Mouse (Mus musculus): ENCODE data around the gene Ifit1bl1.
"Not testable (repeated sequence)": the region's sequence is repeated elsewhere in the genome, so short reads cannot be mapped to it uniquely, and the experiment has no call there.

Ifit1bl1 gene

GRCm38 (mm10) chr19:34587898-34588692, 13.7 kb downstream of the Ifit1bl1 start:
- not testable (repeated sequence) for DNase-seq

GRCm38 (mm10) chr19:34585740-34586458, 15.9 kb downstream of the Ifit1bl1 start:
- peak; percentile 44 for DNase-seq

GRCm38 (mm10) chr19:34583126-34583766, 18.5 kb downstream of the Ifit1bl1 start, which contains the start of gene Ifit3:
Ifit3 (plus strand) TSS chr19:34583531.
- peak; percentile 54 for DNase-seq

- DNase-seq: not testable (repeated sequence)
Observed at GRCm38 (mm10) chr19:34582696-34583095, 19.1 kb downstream of the Ifit1bl1 start.

GRCm38 (mm10) chr19:34577121-34577520, 24.6 kb downstream of the Ifit1bl1 start:
- DNase-seq: peak; percentile 80

- no peak for DNase-seq
Observed at GRCm38 (mm10) chr19:34573650-34574049, 28.1 kb downstream of the Ifit1bl1 start.

- no peak for DNase-seq
Observed at GRCm38 (mm10) chr19:34571080-34571479, 30.7 kb downstream of the Ifit1bl1 start.

- DNase-seq: no peak
Observed at GRCm38 (mm10) chr19:34569896-34570476, 31.8 kb downstream of the Ifit1bl1 start.

GRCm38 (mm10) chr19:34568988-34569895, 32.5 kb downstream of the Ifit1bl1 start:
- peak; percentile 56 for DNase-seq

GRCm38 (mm10) chr19:34566178-34566784, 35.5 kb downstream of the Ifit1bl1 start:
- no peak for DNase-seq

- DNase-seq: no peak
Observed at GRCm38 (mm10) chr19:34562556-34562955, 39.2 kb downstream of the Ifit1bl1 start.

- peak; percentile 58 for DNase-seq
Observed at GRCm38 (mm10) chr19:34556621-34557020, 45.1 kb downstream of the Ifit1bl1 start.

- DNase-seq: no peak
Observed at GRCm38 (mm10) chr19:34554061-34554460, 47.7 kb downstream of the Ifit1bl1 start.

- DNase-seq: no peak
Observed at GRCm38 (mm10) chr19:34553522-34553921, 48.2 kb downstream of the Ifit1bl1 start.

- peak; percentile 54 for DNase-seq
Observed at GRCm38 (mm10) chr19:34553021-34553420, 48.7 kb downstream of the Ifit1bl1 start.

GRCm38 (mm10) chr19:34551981-34552380, 49.8 kb downstream of the Ifit1bl1 start:
- peak; percentile 80 for DNase-seq

GRCm38 (mm10) chr19:34550534-34551223, 51.1 kb downstream of the Ifit1bl1 start, which contains the start of gene Ifit2:
Ifit2 (plus strand) TSS chr19:34550694.
- peak; percentile 84 for DNase-seq

- DNase-seq: no peak
Observed at GRCm38 (mm10) chr19:34550205-34550533, 51.6 kb downstream of the Ifit1bl1 start.

GRCm38 (mm10) chr19:34547976-34548375, 53.8 kb downstream of the Ifit1bl1 start:
- DNase-seq: peak; percentile 95

GRCm38 (mm10) chr19:34546211-34546610, 55.5 kb downstream of the Ifit1bl1 start:
- no peak for DNase-seq

Measured in lung, postnatal 36 days (tissue).